Mouse (Mus musculus): ENCODE measurements around the gene Ndufv2.

DNA sequence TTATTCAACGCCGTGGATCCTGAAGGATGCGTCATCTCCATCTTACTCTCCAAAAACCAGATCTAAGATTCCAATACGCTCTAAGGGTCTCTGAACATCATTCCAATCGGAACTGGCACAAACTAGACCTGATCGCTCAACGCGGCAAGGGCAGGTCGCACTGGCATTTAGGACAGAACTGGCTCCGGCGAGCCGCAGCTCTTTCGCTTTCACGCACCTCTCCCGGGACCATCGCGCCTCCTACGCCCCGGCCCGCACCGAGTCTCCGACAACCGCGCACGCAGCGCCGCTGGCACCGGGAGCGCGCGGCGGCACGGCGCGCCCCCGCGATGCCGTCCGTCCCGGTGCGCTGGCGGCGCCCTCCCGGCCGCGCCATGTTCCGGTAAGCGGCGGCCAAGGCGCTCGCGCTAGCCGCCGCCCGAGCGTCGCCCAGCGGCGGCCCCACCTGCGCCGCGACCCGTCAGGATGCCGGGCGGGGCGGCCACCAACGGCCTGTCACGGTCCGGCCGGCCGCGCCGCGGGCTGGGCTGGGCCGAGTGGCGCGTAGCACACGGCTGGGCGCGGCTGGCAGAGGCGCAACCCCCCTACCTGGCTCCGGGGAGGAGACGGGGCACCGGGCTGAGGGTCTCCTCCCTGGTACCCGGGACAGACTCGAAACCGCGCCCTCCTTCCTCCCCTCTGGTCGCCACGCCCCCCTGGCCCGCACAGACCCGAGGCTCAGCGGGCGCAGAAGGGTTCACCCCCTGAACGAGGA lies 25.0 kb downstream of the Ndufv2 start:
- TF ChIP-seq E2F4 (IDR thresholded peaks at IDR 0.05; ENCODE audit: insufficient read depth) (no peak), TCF3 (IDR thresholded peaks at IDR 0.05; ENCODE audit: insufficient read length, low read depth) (no peak), POLR2A (IDR thresholded peaks at IDR 0.05; ENCODE audit: insufficient read length, low read depth) (no peak), REST (IDR thresholded peaks at IDR 0.05; ENCODE audit: insufficient read depth, insufficient read length) (no peak), MYOD1 (IDR thresholded peaks at IDR 0.05; ENCODE audit: control insufficient read depth in 1 of 3, insufficient read length in 2 of 3, low read depth in 2 of 3) (peak in 1 of 3 experiments; percentile 7), MAX (IDR thresholded peaks at IDR 0.05; ENCODE audit: low read depth) (no peak), SRF (IDR thresholded peaks at IDR 0.05; ENCODE audit: control insufficient read depth, insufficient read length, low read depth) (no peak), USF1 (IDR thresholded peaks at IDR 0.05; ENCODE audit: low read depth) (no peak)

All from myocyte (in vitro differentiated cells).